Mouse (Mus musculus) cerebellum, adult 9-11 months (tissue): ENCODE results near the gene Ank3.

Source experiments
- DNase-seq: peaks from one replicate; pipeline ENCODE4 v3.0.0; 2022

Gene Ank3

DNA sequence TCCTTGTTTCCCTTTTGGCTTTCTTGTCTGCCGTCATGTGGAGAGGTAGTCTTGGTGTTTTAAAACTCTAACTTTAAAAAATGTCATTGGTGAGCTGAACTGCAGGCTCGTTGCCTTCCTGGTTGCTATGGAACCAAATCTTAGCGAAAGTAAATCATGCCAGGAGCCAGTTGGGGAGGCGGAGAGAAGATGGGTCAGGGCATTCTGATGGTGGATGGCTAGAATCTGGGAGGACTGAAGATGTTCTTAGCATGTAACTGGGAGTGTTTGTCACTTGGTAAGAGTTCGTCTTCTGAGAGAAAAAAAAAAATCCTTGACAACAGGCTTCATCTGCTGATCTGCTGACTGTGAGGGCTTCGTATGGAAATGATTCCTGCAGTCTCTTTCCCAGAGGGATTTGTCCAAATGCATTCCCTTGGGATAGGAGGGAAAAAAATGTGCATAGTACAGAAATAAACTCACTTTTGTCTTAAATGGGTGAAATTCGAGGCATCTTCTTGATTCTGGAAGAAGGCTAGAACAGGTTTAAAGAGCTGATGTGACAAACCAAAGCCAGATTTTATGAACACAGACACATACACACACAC lies 232.3 kb downstream of the Ank3 start:
- no peak for DNase-seq

- no peak for DNase-seq
Observed at GRCm38 (mm10) chr10:69632885-69633284, 234.3 kb downstream of the Ank3 start.

- DNase-seq, result no peak
Observed at GRCm38 (mm10) chr10:69634891-69635290, 236.3 kb downstream of the Ank3 start.

DNA sequence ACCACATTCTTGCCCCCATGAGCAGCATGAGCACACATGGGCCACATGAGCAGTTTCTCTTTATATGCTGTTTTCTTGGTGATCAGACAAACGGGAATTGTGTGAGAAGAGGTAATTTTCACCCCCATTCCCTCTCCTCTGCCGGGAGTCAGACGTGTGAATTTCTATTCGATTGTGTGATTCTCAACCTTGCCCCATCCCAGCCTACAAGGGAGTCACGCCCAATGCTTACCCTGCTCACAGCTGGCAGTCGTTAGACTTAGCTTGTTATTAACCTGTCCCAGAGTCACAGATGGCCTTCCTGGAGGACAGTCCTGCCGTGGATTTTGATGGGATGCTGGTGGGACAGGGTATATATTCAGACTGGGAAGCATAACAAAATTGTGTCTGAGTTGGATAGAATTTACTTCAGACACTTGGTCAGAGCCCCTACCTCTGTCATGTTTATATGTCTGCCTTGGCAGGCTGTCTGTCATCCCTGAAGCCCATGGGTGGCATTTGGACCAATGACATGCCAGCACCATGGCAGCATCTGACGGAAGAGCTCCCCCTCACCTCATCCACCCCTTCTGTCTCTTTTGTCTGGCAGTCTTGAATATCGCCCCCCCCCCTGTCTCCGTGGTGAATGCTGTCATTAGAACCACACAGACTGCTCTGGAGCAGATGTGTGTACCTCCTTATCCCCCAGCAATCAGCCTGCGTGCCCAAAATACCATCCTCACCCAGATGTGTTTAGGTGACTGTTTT lies 237.5 kb downstream of the Ank3 start:
- DNase-seq, result no peak

DNA sequence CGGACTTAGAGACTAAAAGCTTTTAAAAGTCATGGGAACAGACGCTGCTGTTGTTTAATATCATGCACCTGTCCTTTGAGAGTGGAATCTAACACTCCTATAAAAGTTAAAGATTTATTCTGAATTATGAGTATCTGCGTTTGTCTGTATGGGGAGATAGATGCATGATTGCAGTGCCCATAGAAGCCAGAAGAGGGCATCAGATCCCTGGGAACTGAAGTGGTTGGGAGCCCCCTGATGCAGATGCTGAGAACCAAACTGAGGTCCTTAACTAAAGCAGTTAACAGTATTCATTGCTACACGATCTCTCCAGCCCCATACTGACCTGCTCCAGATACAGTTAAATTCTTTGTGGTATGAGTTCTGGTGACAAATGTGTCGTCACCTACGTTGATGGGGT lies 240.6 kb downstream of the Ank3 start:
- no peak for DNase-seq

DNA sequence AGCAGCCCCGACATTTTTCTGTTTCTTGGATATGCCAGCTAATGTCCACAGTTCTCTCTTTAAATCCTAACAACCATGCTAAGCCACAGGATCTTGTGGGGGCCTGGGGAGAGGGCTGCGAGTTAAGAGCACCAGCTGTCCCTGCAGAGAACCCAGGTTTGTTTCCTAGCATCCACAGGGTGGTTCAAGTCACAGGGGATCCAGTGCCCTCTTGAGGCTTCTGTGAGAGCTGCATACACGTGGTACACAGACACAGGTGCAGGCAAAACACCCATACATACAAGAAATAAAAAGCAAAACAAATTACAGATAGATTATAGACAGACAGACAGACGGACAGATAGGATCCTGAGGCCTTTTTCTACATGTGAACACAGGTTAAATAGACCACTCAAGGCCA lies 242.0 kb downstream of the Ank3 start:
- DNase-seq, result no peak

- no peak for DNase-seq
Observed at GRCm38 (mm10) chr10:69643481-69643880, 244.9 kb downstream of the Ank3 start.

DNA sequence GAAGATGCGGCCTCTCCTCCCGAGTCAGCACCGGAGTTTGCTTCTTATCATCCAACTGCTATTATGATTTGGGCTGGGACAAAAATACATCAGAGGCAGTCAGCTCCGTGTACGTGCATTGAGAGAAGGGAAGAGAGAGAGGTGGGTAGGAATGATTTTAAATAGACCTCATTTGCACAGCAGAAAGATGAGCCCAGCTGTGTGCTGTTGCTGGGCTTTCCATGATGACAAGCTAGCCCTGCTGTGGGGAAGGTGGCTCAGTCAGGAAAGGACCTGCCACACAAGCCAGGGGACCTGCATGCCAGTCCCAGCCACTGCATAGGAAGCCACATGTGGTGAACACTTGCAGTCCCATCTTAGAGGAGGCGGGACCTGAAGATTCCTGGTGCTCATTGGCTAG lies 245.4 kb downstream of the Ank3 start:
- DNase-seq, result no peak

GRCm38 (mm10) chr10:69645311-69645802 lies 246.8 kb downstream of the Ank3 start:
- no peak for DNase-seq

GRCm38 (mm10) chr10:69645929-69646328 lies 247.4 kb downstream of the Ank3 start:
- no peak for DNase-seq

GRCm38 (mm10) chr10:69650074-69650473 lies 251.5 kb downstream of the Ank3 start:
- DNase-seq, result no peak

DNA sequence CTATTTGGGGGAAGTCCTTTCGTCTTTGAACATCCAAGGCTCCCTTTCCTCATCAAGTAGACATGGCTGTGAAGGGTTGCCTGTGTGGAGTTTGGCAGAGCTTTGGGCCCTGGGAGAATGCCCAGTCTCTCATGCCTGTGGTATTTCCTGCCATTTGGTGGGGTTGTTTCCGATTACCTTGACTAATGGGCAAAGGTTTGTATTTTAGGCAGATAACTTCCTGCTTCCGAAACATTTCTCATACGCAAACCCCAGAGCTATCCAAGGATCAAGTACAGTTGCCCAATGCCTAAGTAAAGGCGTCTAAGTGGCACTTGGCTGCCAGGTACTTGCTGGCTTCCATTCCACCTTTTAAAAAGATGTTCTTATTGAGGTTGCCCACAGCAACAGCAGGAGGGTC lies 254.1 kb downstream of the Ank3 start:
- DNase-seq, result peak; percentile 50

- no peak for DNase-seq
Observed at GRCm38 (mm10) chr10:69653121-69653677, 254.6 kb downstream of the Ank3 start.

- DNase-seq, result no peak
Observed at GRCm38 (mm10) chr10:69654176-69654575, 255.6 kb downstream of the Ank3 start.

DNA sequence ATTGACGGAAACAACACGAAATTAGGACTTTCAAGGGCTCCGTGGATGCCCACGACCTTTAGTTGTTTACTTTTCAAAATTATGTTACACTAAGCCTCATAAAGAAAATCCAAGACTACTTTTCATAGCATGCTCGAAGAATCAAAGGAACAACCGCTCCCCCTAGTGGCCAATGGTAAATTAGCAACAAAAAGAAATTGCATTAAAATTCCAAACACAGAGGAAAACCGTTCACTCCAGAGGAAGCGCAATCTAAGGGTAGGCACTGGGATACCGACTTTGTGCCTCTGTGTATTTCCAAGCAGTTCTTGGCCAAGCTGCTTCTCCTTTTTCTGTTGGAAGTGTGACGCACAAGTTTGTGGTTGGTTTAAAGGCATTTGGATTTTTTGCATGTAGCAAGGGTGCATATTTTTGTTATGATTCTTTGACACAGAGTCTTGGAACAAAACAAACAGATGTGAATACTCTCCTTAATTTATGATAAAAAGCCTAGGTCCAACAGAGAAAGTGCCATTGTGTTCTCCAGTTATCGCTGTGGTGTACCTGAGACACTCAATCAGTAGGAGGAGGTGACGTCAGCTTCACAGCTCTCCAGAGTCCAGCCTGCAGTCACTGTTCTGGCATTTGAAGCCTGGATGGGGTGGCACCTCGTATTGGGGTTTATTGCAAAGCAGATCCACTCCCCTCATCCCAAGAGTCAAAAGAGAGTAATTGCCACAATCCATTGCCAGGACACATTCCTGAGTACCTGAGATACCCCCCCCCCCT lies 256.5 kb downstream of the Ank3 start:
- peak; percentile 54 for DNase-seq

DNA sequence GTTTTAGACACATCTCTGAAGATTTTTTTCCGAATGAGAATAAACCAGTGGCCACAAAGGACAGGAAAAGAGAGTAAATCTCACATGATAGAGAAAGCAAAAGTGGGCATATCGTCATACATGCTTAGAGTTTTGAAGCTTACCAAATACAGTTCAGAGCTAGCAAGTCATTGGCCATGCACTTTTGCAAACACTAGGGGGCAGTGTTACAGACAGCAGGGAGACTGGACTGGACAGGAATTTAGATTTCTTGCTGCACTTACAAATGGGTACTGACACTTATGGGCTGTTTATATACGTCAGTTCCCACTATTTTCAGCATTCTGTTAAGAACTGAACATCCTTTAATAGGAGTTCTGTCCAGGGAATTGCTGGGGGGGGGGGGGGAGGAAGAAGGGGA lies 257.7 kb downstream of the Ank3 start:
- DNase-seq, result peak; percentile 57

DNA sequence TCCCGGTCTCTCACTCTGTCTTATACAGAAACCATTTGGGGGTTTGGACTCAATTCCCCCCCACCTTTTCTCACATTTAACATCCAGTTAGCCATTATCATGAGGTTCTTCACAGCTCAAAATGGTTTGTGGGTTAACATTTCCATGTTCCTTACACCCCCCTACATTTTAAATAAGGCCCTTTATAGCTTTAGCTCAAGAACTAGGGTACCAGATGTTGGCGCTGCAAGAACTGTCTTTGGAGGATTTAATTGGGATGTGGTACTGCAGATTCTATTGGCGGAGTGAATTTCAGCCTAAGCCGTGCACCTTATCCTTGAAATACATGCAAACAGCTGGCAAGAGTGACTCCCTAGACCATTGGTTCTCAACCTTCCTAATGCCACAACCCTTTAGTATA lies 261.2 kb downstream of the Ank3 start:
- DNase-seq, result no peak

GRCm38 (mm10) chr10:69662338-69662737 lies 263.8 kb downstream of the Ank3 start:
- peak; percentile 82 for DNase-seq

GRCm38 (mm10) chr10:69667482-69667881 lies 268.9 kb downstream of the Ank3 start:
- DNase-seq, result no peak

- DNase-seq, result no peak
Observed at GRCm38 (mm10) chr10:69670496-69670895, 271.9 kb downstream of the Ank3 start.

GRCm38 (mm10) chr10:69670959-69671358 lies 272.4 kb downstream of the Ank3 start:
- DNase-seq, result no peak

DNA sequence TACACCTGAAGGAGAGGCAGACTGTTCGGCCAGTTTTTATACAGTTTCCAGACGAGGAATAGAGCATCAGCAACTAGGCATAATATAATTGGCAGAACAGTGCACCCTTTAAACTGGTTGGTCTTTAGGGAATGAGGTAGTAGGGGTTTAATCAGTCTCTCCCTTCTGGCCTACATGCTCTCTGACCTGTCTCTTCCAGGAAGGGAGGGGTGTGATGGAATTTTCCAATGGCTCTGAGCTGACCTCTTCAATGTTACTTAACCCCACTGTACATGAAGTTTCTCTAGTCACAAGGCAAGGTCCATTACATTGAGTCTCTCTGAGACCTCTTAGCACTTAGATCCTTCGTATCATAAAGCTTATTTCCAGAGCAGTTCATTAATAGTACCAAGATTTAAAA lies 272.9 kb downstream of the Ank3 start:
- DNase-seq, result no peak

DNA sequence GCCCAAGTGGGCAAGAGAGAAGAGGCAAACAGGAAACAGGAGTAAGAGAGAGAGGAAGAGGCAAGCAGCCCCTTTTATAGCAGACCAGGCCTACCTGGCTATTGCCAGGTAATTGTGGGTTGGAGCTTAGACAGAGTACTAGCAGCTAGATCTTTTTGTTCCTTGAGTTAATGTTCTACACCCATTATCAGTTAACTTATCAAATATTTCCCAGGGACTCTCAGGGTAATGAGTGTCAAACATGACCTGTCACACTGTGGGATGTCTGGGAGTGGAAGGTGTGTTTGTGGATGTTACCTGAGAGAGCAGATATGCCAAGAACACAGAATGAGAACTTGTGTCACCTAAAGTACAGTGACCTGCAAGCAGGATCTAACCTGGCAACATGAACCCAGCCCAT lies 274.0 kb downstream of the Ank3 start:
- no peak for DNase-seq

- no peak for DNase-seq
Observed at GRCm38 (mm10) chr10:69678230-69678629, 279.7 kb downstream of the Ank3 start.
